Mouse (Mus musculus) forebrain, embryonic 14.5 days (tissue): ENCODE data around the gene Zc3h4. TPM values are rescaled to one million over a fixed set of nuclear protein-coding genes. Genes with fewer than 3 reads are reported as not detected.

ENCODE experiments used
- ATAC-seq: fragments of 200-750 bp; cut with Nextera tagmentation; 2 replicates; pipeline ENCODE4 v1.8.0; 2017; ENCODE audit warnings: mild to moderate bottlenecking, moderate library complexity
- DNase-seq: peaks from one replicate; pipeline ENCODE4 v3.0.0-alpha.2; 2015; ENCODE audit warnings: low spot score
- H3K27ac ChIP-seq: fragments of 300-500 bp; sonication (generic); 2 replicates; pipeline ENCODE4 v1.5.1; 2014; ENCODE audit warnings: low read depth, mild to moderate bottlenecking, control low read depth, low read length, moderate library complexity
- H3K27me3 ChIP-seq: fragments of 300-500 bp; sonication (generic); replicated peaks from 2 replicates; pipeline ENCODE4 v1.6.1; 2014; ENCODE audit warnings: low read length, control low read depth, mixed read lengths; ENCODE audit not compliant: control insufficient read depth, insufficient read depth
- H3K36me3 ChIP-seq: fragments of 300-500 bp; sonication (generic); 2 replicates; pipeline ENCODE4 v1.6.1; 2014; ENCODE audit warnings: low read length, control low read depth; ENCODE audit not compliant: control insufficient read depth, insufficient read depth
- H3K4me1 ChIP-seq: fragments of 300-500 bp; sonication (generic); 2 replicates; pipeline ENCODE4 v1.6.1; 2014; ENCODE audit warnings: antibody characterized with exemption, low read length, control low read depth; ENCODE audit not compliant: control insufficient read depth, insufficient read depth
- H3K4me2 ChIP-seq: fragments of 300-500 bp; sonication (generic); 2 replicates; pipeline ENCODE4 v1.6.1; 2014; ENCODE audit warnings: mild to moderate bottlenecking, control low read depth, low read length
- H3K4me3 ChIP-seq: fragments of 300-500 bp; sonication (generic); 2 replicates; pipeline ENCODE4 v1.5.1; 2014; ENCODE audit warnings: low read depth, low read length, control low read depth
- H3K9ac ChIP-seq: fragments of 300-500 bp; sonication (generic); 2 replicates; pipeline ENCODE4 v1.6.1; 2014; ENCODE audit warnings: mild to moderate bottlenecking, low read length, control low read depth, moderate library complexity
- H3K9me3 ChIP-seq: fragments of 300-500 bp; sonication (generic); replicated peaks from 2 replicates; pipeline ENCODE4 v1.6.1; 2016; ENCODE audit warnings: low read length, control low read depth, mixed read lengths; ENCODE audit not compliant: control insufficient read depth
- WGBS: fragments of 180-500 bp; shearing (Covaris S2); extraction: QIAGEN DNeasy Blood & Tissue Kit; methylation state at CpG from one replicate; pipeline ENCODE4 v1.1.7; 2014; 5-methylcytosine and 5-hydroxymethylcytosine counted together
- polyA plus RNA-seq: library from polyadenylated mRNA; unstranded; fragments of >200 nt; fragmentation: Nextera tagmentation; extraction: Ambion mirVana; gene quantifications from 2 replicates; pipeline ENCODE4 v1.2.1, GENCODE M21; 2014

Gene Zc3h4
- polyA plus RNA-seq, 1 experiment from 2014 or later = 14.3 TPM

DNA sequence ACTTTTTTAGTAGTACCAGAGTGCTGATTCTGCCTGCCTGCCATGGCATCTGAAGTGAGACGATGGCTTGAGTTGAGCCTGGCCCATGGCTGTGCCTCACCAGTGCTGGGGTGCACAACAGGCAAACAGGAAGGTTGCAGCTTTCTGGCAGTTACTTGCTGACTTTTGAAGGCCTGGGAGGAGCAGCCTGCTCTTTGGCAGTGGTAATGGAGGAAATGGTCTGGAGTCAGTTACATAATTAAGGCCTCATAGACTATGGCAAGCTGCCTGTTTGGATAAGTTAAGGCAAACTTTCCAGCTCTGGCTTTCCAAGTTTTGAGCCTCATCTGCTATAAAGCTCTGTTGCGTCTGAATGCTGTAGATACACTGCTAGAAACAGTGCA lies 4.4 kb downstream of the Zc3h4 start:
- no peaks in the 10 kb centered on the region for H3K27me3 ChIP-seq
- DNase-seq (no peak), ATAC-seq (no peak)
- H3K4me1 ChIP-seq = peaks cover 19% of the 10 kb centered on the region
- 82% methylated on average over 2 of the region's 2 CpGs for WGBS
- H3K9me3 ChIP-seq = no peaks in the 10 kb centered on the region
- no peaks in the 10 kb centered on the region; the same call in 1 of the 2 replicates for H3K36me3 ChIP-seq
- H3K9ac ChIP-seq = peak overlapping the region; percentile 37; the same call in 1 of the 2 replicates
- 0 out of 2 replicates have a peak overlapping the region, but pooled peaks have one; percentile 39 for H3K27ac ChIP-seq
- peak overlapping the region; percentile 26 for H3K4me2 ChIP-seq
- no peak overlapping the region for H3K4me3 ChIP-seq

- ATAC-seq = no peak
- Histone ChIP-seq H3K27ac (0 out of 2 replicates have a peak overlapping the region, but pooled peaks have one; percentile 39), H3K36me3 (no peaks in the 10 kb centered on the region; the same call in 1 of the 2 replicates), H3K27me3 (no peaks in the 10 kb centered on the region), H3K9ac (peak overlapping the region; percentile 37; the same call in 1 of the 2 replicates), H3K9me3 (no peaks in the 10 kb centered on the region), H3K4me2 (peak overlapping the region; percentile 26), H3K4me3 (no peak overlapping the region), H3K4me1 (peaks cover 19% of the 10 kb centered on the region)
- WGBS = 79% methylated on average over 11 of the region's 11 CpGs
- no peak for DNase-seq
Measured at GRCm38 (mm10) chr7:16405516-16406351, 5.0 kb downstream of the Zc3h4 start.

DNA sequence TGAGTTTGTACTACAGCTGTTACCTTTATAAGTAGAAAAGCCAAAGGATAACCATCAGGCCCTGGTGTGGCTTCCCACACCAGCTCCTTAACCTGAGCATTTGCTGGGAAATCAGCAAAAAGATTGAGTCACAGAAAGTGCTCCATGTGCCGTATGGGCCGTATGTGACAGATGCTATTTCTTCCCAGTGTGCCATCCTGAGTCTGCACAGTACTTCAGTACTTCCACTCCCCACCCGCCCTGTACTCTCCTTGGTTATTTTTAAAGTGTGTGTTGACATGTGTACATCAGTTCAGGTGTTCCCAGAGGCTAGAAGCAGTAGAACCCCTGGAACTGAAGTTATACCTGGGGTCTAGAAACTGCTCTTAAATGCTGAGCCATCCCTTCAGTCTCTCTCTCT lies 6.3 kb downstream of the Zc3h4 start:
- Histone ChIP-seq H3K36me3 (no peaks in the 10 kb centered on the region; the same call in 1 of the 2 replicates), H3K4me3 (no peak overlapping the region), H3K4me1 (peaks cover 19% of the 10 kb centered on the region), H3K27ac (no peak overlapping the region), H3K9ac (no peak overlapping the region), H3K9me3 (no peaks in the 10 kb centered on the region), H3K4me2 (no peak overlapping the region), H3K27me3 (no peaks in the 10 kb centered on the region)
- DNase-seq = no peak
- no peak for ATAC-seq
- 93% methylated on average over 3 of the region's 3 CpGs for WGBS

DNA sequence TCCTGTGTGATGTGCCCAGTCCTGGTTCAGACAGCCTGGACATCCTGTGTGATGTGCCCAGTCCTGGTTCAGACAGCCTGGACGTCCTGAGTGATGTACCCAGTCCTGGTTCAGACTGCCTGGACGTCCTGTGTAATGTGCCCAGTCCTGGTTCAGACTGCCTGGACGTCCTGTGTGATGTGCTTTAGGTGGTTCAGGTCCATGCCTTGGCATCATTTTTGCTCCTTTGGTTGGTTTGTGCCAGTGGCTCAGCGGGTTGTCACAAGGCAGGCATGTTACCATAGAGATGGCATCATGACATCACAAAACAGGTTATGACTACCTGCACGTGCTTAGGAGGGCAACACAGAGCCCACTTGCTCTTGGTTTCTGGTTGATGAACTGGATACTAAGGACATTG lies 10.4 kb downstream of the Zc3h4 start:
- Histone ChIP-seq H3K9me3 (no peaks in the 10 kb centered on the region), H3K27me3 (no peaks in the 10 kb centered on the region), H3K9ac (no peak overlapping the region), H3K4me1 (peaks cover 6% of the 10 kb centered on the region; the same call in 1 of the 2 replicates), H3K36me3 (peaks cover 7% of the 10 kb centered on the region; the same call in 1 of the 2 replicates), H3K4me2 (no peak overlapping the region), H3K4me3 (no peak overlapping the region), H3K27ac (no peak overlapping the region)
- ATAC-seq (no peak), DNase-seq (no peak)
- WGBS = 88% methylated on average over 5 of the region's 5 CpGs

DNA sequence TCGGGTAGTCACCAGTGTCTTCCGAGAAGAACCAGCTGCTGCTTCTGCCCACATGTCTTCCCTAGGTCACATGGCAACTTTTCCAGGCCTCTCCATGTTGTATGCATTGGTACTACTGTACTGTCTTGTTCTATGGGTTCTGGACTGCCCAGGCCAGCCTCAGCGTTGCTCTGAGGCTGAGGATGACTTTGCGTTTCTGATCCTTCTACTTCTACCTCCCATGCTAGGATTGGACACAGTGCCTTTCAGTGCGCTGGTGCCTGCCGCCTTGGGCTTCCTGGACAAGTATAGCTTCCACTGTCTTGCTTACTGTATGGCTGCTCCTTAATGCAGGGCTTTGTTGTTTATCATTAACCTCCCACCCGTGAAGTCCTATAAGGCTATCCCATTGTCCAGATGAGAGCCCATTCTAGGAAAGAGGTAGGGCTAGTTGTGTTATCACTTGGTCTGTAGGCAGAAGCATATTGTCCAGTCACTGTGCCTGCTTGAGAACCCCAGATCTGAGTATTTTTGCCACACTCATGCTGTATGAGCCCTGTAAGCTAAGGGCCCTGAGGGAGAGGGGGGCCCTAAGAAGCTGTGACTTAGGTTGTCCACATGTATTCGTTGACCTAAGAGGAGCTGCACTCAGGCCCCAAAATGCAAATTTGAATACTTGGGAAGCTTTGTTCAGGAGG lies 11.6 kb downstream of the Zc3h4 start:
- no peaks in the 10 kb centered on the region for H3K9me3 ChIP-seq
- no peaks in the 10 kb centered on the region for H3K27me3 ChIP-seq
- no peak for DNase-seq
- H3K4me3 ChIP-seq = no peak overlapping the region
- ATAC-seq = no peak
- no peak overlapping the region for H3K9ac ChIP-seq
- H3K36me3 ChIP-seq = peaks cover 18% of the 10 kb centered on the region
- no peak overlapping the region for H3K27ac ChIP-seq
- H3K4me2 ChIP-seq = no peak overlapping the region
- WGBS = 93% methylated on average over 8 of the region's 8 CpGs
- H3K4me1 ChIP-seq = peaks cover 5% of the 10 kb centered on the region; the same call in 1 of the 2 replicates

- H3K36me3 ChIP-seq = peaks cover 24% of the 10 kb centered on the region
- H3K27ac ChIP-seq = no peak overlapping the region
- H3K27me3 ChIP-seq = no peaks in the 10 kb centered on the region
- 55% methylated on average over 2 of the region's 2 CpGs for WGBS
- no peak overlapping the region for H3K9ac ChIP-seq
- no peak overlapping the region for H3K4me3 ChIP-seq
- no peak for ATAC-seq
- H3K9me3 ChIP-seq = no peaks in the 10 kb centered on the region
- H3K4me1 ChIP-seq = peaks cover 5% of the 10 kb centered on the region; the same call in 1 of the 2 replicates
- no peak overlapping the region for H3K4me2 ChIP-seq
- DNase-seq = no peak
Measured at GRCm38 (mm10) chr7:16412930-16413329, 12.2 kb downstream of the Zc3h4 start.

DNA sequence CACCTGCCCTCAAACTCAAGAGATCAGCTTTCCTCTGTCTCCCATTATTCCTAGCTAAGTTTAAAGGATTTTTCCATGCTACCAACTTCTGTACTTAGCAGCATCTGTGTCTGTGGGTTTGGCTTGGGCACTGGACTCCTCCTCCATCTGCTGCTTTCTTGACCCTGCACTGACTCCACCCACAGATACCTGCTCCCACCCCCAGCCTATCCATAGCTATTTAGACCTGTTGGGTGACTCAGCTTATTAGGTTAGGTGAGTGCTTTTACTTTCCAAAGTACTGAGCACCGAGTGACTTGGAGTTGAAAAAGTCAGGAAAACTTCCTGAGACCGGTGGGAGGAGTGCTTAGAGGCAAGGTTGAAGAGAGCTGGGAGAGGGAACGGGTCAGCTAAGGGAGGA lies 14.7 kb downstream of the Zc3h4 start:
- Histone ChIP-seq H3K9ac (no peak overlapping the region), H3K4me2 (no peak overlapping the region), H3K4me3 (no peak overlapping the region), H3K36me3 (peaks cover 49% of the 10 kb centered on the region), H3K4me1 (peaks cover 5% of the 10 kb centered on the region; the same call in 1 of the 2 replicates), H3K27me3 (no peaks in the 10 kb centered on the region), H3K9me3 (no peaks in the 10 kb centered on the region), H3K27ac (no peak overlapping the region)
- WGBS = 90% methylated on average over 3 of the region's 3 CpGs
- DNase-seq (no peak), ATAC-seq (no peak)

GRCm38 (mm10) chr7:16417141-16417771 lies 16.5 kb downstream of the Zc3h4 start:
- H3K4me1 ChIP-seq = peaks cover 5% of the 10 kb centered on the region; the same call in 1 of the 2 replicates
- no peak for DNase-seq
- WGBS = 92% methylated on average over 10 of the region's 10 CpGs
- H3K4me3 ChIP-seq = no peak overlapping the region
- H3K27ac ChIP-seq = no peak overlapping the region
- no peaks in the 10 kb centered on the region for H3K9me3 ChIP-seq
- ATAC-seq = no peak
- H3K4me2 ChIP-seq = no peak overlapping the region
- H3K27me3 ChIP-seq = no peaks in the 10 kb centered on the region
- H3K9ac ChIP-seq = no peak overlapping the region
- peaks cover 67% of the 10 kb centered on the region for H3K36me3 ChIP-seq
